Mouse (Mus musculus) ES-CJ7 (cell line): ENCODE results near the gene Macrod1.

Source experiments
- DNase-seq: peaks from one replicate; pipeline ENCODE4 v3.0.0; 2011; ENCODE audit warnings: low read depth, low spot score

Macrod1 gene

DNA sequence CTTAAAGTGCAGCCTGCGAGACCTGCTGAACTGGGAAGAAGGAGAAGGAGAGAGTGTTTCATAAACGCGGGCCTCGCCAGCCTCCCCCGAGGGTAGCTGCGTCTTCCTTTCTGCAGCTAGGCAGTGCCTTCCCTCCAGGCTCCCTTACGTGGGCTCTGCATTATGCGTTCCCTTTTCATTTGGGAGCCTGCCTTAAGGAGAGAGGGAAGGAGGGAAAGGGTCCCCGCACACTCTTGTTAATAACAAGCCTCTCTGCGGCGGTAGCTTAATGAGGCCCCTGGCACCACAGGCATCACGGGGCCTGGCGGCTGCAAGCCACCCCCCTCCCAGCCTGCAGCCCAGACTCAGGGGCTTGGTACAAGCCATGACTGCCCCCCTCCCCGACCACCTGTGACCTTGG, 57.0 kb downstream of the Macrod1 start:
- DNase-seq = no peak

DNA sequence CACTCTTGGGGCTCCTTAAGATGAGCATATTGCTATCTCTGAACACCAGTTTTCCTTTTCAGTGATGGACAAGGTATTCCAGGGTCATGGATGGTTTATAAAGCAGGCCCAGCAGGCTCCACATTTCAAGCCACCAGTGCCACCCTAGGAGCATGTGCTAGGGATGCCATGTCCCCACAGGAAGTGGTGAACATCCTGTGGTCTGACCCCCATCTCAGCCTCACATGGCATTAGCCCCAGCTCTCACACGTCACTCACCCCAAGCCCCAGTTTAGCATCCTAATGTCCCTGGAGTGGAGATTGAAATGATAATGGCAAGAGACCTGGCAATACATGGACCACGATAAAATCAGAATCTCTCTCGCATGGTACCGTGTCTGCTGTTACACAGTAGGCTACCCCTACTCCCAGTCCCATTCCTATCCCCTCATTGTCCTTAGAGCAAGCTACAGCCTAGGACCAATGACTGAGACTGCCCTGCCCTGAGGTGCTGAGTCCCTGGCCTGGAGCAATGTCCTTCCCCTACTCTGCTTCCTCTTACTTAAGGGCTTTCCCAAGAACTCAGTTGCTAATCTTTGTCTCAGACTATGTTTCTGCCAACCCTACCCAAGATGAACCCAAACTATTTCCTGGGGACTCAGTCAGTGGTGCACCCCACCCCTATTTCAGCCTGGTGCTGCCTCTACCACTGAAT, 59.6 kb downstream of the Macrod1 start:
- DNase-seq = no peak

DNA sequence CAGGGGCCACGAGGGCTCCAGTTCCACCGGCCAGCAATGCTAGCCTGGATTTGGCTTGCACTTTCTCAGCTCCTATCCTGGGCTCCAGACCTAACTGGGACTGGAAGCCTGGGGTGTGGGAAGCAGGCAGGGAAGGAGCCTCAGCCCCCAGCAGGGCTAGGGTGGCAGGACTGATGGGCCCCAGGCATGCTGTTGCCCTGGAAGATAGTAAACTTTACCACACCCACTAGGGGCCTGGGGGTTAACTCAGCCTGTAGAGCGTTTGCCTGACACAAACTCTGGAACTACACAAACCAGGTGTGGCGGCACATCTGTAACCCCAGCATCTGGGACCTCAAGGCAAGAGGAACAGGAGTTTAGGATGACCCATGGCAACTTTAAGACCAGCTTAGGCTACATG, 60.5 kb downstream of the Macrod1 start:
- DNase-seq = no peak

DNA sequence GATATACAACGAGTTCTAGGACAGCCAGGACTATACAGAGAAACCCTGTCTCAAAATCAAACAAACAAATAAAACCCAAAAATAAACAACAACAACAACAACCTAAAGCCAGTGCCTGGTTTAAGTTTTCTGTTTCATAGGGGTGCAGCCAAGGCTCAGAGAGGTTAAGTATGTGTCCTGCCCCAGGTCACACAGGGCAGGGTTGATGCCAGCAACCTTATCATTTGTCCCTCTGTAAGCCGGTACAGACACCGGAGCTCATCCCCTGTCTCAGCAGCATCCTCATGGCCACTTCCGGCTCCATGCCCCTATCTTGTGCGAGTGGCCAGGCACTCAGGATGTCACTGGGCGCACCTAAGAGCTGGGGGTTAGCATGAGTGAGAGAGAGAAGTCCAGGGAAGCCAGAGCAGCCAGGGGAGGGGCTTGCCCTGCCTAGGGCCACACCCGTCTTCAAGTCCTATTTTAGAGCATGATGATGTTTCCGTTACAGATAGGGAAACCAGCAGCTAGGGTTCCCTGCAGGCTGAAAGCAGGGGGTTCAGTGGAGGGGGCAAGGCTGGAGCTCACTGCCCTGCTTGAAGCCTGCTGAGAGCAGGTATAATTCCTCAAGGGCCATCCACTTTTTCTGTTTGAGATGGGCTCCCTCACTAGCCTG, 61.2 kb downstream of the Macrod1 start:
- DNase-seq = no peak

DNA sequence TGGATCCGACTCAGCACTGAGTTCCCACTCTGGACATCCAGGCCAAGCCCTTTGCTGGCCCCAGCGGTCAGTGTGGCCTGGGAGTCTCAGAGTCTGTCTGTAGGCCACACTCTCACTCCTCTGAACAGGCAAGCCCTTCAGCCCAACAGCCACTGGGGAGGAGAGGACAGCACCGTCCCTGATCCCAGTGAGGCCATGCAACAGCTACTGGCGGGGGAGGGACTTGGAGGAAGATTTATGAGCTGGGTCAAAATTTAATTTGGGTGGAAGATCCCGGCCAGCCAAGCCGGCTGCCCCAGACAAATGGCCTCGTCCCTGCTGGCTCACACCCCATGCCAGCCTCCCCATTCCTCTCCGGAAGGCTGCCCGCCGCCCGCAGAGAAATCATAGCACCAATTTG, 64.6 kb downstream of the Macrod1 start:
- no peak for DNase-seq

DNA sequence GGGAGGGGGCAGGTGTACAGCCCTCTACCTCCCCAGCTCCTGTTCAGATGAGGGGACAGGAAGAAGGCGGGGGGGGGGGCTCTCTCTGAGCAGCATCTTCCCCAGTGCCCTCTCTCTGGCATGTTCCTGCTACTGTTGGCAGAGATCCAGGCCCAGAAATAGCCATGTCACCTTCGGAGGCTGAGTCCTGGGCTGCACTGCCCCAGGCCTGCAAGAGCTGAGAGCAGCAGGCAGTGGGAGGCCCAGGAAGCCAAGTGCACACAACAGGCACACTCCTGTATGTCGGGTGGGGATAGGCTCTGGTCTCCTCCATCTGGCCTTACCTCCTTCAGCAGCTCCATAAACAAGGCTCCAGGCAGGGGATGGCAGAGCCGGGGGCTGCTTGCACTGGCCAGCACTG, 65.7 kb downstream of the Macrod1 start:
- DNase-seq = no peak

DNA sequence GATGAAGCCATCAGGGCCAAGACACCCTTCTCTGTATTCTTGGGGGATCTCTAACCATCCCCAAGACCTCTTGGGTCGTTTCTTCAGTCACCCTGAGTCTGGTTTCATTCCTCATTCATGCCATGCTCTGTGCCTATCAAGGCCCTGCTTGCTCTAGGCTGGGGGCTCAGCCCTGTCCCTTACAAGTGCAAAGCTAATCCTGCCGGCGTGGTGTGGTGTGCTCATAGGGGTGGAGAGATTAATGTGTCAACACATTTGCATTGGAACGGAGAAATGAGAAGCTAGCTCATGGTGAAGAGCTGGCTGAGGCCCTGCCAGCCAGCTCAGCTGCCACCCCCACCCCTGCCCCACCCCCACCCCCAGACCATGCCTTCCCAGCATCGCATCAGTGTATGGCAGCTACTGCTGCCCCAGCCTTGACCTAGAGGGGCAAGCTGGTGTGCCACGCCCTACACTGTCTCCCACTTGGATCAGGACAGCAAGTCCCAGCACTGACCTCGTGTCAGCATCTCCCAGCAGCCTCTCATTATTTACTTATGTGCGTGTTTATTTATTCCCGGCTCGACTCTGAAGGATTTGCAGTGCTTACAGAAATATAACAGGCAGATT, 66.2 kb downstream of the Macrod1 start:
- DNase-seq = no peak

DNA sequence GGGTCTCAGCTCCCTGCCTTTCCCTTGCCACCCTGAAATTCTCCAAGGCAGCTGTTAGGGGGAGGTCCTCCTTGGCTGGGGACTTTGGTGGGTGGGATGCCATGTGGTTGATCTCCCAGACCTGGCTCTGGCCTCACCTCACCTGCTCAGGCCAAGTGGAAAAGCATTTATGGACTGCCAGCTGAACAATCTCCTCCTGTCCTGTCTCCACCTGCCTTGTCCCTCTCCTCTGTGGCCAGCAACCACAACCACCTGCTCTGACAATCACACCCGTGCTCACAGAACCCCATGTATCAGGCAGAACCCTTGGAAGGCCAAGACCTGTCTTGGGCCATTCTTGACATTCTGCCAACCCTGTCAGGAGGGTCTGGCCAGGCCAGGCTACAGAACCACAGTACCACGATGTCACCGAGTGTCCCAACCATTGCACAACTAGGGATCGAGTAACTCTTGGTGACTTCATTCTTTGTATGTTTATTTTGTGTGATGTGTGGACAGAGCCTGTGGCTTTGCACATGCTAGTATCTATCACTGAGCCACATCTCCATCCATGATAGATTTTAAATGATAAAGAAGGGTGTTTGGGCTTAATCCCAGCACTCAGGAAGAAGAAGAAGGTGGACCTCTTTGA, 69.0 kb downstream of the Macrod1 start:
- no peak for DNase-seq

DNA sequence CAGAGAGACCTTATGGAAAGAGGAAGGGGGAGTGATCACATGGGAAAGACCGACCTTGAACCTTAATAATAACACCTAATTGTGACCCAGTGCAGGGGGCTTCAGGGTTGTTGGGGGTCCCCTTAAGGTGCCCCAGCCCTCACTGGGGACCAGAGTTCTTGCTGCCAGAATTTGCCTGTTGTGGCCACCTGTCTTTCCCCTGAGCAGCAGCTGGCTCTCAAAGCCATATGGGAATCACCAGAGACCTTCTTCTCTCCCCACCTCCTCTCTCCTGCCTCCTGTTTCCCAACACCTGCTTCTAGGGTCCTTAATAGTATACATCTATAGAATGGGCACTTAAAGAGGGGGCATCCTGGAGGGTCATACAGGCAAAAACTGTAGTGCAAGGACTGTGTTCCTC, 69.6 kb downstream of the Macrod1 start:
- no peak for DNase-seq

DNA sequence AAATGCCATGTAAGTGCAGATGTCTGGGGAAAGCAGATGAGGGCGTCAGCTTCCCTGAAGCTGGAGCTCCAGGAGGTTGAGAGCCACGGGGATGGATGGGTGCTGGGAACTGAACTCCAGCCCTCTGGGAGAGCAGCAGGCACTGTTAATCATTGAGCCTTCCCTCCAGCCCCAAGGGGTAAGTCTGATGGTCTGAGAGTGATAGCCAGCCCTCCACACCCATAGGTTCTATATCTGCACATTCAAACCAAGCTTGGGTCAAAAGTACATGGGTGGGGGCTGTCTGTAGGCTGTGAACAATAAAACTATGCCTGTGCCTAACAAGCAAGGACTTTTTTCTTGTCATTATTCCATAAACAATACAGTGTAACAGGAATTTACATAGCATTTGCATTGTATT, 70.3 kb downstream of the Macrod1 start:
- DNase-seq = no peak

DNA sequence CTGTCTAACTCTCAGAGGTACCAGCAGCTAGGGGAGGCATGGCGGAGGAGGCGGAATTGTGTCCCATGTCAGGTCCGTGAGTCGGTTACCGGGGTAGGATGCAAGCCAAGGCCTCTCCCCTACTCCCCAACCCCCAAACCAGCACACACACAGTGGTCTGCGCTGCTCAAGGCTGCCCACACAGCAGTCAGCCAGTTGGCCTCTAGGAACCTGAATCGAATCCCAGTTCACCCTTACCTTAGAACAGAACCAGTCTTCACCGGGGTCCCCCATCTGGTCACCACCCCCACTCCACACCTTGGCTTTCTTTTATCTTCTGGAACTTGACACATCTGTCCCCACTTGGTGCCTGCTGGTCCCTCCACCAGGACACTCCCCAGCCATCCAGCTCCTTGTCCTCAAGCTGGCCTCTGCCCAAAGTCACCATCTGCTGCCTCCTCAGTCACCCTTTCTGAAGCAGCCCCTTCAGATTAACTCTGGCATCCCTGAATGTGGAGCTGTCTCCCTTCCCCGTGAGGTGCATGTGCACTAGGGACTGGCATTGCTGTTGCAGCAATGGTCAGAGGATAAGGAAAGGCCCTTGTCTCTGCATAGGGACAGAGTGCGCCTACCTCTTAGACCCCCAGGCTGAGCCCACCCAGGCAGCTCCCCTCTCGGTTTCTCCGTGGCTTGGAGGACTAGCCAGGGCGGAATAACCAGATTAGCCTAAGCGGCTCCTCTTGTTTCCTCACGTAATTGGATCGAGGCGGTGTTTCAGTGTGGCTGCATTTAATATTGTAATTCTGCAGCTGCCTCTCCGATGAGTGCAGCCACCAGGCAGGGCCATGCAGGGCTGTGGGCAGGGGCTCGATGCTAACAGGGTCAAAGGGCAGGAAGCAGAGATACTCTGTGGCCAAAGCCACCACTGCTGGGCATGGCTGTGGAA, 72.2 kb downstream of the Macrod1 start:
- no peak for DNase-seq

DNA sequence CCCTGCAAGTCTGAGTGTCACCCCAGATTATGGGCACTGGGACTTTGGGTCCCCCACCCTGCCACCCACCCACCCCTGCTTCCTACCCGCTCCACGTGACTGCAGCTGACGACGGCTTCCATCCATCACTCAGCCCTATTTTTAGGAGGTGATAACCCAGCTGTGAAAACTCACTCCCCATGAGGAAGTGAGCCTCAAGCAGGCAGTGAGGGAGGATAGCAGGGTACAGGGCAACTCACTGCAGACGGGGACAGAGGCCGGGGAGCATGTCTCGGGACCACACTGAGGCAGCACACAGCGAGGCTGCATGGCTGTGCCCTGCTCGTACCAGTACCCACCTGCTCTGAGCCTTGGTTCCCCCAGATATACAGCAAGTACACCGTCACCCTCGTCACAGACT, 73.7 kb downstream of the Macrod1 start:
- DNase-seq = no peak

DNA sequence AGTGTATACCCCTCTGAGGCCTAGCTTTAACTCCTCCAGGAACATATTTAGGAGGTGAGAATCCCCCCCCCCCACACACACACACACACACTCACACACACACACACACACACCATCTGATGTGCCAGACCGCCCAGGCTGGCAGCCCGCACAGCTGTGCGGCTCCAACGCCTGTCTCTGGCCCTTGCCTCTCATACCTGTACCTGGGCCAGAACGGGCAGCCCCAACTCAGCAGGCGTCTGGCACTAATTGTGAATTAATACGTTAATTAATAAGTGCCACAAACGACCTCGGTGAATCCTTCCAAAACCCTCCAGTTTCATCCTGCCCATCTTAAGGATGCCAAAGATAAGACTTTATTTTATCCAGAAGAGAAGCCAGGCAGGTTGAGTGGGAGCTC, 76.8 kb downstream of the Macrod1 start:
- DNase-seq = no peak

DNA sequence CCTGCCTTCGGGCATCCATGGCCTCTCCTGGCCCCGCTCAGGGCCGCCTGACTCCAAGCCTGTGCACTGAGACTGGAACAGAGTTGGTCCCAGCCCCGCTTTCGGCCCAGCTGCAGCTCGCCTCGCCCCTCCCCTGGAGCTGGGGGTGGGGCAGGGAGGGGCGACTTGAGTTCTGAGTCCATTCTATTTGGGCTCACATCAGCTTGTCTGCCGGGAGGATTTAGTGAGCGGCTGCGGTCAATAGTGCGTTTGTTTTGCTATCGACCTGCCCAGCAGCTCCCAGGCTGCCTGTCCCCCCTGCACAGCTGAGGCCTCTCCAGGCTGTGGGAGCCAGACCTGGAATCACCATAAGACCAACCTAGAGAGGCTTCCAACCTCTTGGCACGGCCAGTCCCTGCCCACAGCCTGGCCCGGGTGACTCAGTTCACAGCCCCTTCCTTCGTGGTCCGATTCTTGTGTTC, 78.1 kb downstream of the Macrod1 start:
- no peak for DNase-seq

DNA sequence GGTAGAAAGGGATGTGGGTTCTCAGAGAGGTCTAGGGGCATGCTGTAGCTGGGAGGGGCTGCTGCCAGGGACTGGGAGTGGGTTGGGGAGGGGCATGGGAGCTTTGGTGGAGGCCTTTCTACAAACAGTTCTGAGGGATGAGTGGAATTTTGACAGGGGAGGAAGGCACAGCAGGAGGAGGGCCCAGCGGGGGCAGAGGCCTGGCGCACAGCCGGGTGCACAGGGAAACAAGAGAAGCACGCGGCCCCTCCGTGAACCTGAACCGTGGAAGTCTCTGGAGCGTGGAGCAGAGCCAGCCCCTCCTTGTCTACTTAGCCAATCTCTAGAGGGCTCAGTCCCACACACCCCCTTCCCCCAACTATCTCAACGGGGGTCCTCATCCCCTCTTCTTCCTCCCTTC, 78.9 kb downstream of the Macrod1 start:
- DNase-seq = peak; percentile 15

DNA sequence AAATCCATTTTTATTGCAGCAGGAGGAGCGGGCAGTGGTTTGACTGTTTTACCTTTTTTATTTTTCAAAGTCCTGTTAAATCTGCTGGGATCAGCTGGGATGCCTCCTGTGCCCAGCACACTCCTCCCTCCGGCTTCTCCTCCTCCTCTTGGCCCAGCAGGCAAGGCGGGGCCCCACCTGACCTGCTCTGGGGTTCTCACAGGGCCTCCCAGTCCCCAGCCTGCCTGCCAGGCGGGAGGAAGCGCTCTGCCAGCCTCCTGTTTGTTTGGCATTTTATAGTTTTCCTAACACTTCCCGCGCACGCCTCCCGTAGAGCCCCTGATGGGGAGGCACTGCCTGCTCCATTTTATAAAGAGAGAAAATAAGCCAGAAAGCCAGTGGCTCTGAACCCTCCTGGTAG, 79.4 kb downstream of the Macrod1 start:
- DNase-seq = no peak

DNA sequence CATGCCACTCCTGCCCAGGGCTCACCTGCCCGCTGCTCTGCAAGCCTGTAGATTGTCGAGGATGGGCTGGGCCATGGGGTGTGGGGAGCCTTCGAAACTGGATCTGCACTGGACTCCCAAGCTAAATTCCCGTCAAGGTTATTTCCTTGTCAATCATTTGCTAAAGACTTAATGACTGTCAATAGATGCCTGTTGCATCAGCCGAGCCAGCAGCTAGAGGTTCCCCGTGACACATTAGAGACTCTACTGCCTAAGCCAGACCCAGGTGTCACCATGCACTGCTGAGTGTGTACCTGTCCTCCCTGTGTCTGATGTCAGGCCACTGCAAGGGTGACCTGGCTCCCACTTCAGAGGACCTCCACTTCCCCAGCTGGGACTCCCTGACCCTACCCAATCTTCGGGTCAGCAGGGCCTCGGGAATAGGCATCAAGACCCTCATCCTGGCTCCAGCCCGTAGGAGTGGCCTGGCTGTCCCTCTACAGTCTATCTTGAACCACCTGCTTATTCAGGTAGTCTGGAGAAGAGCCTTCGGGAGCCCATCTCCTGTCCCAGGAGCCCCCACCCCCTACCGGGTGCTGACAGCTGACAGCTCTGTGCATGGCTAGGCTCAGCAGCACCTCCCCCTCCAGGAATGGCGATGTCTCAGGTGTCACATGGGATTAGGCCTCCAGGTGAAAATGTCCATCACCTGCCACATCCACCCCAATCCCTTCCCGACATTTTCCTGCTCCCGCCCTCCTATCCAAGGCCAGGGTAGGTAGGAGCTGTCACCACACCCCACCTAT, 80.3 kb downstream of the Macrod1 start:
- peak; percentile 30 for DNase-seq

DNA sequence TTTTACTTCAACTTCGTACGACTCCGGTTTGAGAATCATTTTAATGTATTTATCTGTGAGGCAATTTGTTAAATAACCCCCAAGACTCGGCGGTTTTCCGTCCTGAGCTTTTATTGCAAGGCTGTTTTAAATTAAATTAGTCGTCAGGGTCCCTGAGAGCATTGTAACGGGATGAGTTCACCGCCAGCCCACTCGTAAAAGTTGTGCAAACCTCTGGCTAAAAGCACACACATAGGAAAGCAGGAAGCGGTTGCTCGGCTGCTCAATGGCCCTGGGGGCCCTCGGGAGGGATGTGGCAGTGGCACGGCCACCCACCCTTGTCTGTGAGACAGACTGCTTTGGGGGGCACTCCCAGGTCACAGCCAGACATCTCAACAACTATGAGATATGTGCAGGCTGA, 81.7 kb downstream of the Macrod1 start:
- no peak for DNase-seq

DNA sequence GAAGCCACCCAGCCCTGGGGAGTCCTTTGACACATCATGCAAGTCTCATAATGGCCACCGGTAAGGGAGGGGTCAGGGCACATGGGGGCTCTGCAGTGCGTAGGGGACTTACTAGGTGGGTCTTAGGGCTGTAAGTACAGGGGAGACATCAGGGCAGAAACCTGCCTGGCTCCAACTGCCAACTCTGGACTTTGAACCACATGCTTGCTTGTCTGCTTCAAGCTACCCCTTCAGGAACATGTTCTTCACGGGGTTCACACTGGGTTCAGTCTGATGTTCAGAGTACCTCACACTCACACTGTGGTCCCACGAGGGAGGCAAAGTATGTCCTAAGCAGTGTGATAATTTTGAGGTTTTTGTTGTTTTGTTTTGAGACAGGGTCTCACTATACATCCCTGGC, 82.7 kb downstream of the Macrod1 start:
- DNase-seq = no peak

DNA sequence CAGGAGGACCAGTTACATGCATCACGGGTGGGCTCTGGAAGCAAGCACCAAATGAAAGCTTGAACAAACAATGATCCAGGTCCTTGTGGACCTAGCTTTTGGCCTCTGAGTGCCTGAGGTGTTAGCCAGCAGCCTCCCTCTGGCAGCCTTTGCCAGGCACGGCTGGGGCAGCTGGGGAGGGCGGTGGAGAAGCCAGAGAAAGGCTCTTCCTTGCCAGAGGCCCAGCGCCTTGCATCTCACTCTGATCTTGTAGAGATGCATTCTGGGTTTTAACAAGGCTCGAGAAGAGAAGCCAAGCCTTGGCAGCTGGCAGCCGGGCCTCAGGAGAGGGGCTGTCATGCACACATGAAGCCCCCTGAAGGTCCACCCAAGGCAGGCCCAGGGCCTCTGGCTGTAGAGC, 83.8 kb downstream of the Macrod1 start:
- DNase-seq = no peak
